Mouse (Mus musculus) lung, embryonic 15.5 days (tissue): Measurements from ENCODE around the gene Emsy. TPM values are rescaled to one million over a fixed set of nuclear protein-coding genes. Genes with fewer than 3 reads are reported as not detected.

ENCODE experiments used
- polyA plus RNA-seq: library from polyadenylated mRNA; unstranded; fragments of >200 nt; fragmentation: Nextera tagmentation; extraction: Ambion mirVana; gene quantifications from 2 replicates; pipeline ENCODE4 v1.2.1, GENCODE M21; 2015

Emsy gene
- polyA plus RNA-seq, 1 experiment from 2014 or later, result 25.6 TPM

Other genes starting within 250 kb of the Emsy start
- not detected in 2 replicates for gene Gucy2d, start 216.4 kb downstream of the Emsy start, polyA plus RNA-seq
- 4.8 and 5.5 TPM in 2 replicates for gene Lrrc32, start 167.5 kb downstream of the Emsy start, polyA plus RNA-seq
- gene Thap12, start 46.3 kb upstream of the Emsy start, polyA plus RNA-seq, result 56.2 and 57.3 TPM in 2 replicates
- gene Wnt11, start 178.3 kb upstream of the Emsy start, polyA plus RNA-seq, result 18.9 and 19.8 TPM in 2 replicates